Mouse (Mus musculus) central nervous system, embryonic 11.5 days (tissue): Measurements from ENCODE around the gene Tnfrsf21. TPM values are rescaled to one million over a fixed set of nuclear protein-coding genes. Genes with fewer than 3 reads are reported as not detected.

Experiments used
- polyA plus RNA-seq: library from polyadenylated mRNA; depleted of rRNA; stranded (reverse); fragments of >200 nt; gene quantifications from 2 replicates; pipeline ENCODE4 v1.2.3, GENCODE M21; 2012; rRNA removed

Gene Tnfrsf21
- polyA plus RNA-seq: 16.7 and 22.5 TPM in 2 replicates

DNA sequence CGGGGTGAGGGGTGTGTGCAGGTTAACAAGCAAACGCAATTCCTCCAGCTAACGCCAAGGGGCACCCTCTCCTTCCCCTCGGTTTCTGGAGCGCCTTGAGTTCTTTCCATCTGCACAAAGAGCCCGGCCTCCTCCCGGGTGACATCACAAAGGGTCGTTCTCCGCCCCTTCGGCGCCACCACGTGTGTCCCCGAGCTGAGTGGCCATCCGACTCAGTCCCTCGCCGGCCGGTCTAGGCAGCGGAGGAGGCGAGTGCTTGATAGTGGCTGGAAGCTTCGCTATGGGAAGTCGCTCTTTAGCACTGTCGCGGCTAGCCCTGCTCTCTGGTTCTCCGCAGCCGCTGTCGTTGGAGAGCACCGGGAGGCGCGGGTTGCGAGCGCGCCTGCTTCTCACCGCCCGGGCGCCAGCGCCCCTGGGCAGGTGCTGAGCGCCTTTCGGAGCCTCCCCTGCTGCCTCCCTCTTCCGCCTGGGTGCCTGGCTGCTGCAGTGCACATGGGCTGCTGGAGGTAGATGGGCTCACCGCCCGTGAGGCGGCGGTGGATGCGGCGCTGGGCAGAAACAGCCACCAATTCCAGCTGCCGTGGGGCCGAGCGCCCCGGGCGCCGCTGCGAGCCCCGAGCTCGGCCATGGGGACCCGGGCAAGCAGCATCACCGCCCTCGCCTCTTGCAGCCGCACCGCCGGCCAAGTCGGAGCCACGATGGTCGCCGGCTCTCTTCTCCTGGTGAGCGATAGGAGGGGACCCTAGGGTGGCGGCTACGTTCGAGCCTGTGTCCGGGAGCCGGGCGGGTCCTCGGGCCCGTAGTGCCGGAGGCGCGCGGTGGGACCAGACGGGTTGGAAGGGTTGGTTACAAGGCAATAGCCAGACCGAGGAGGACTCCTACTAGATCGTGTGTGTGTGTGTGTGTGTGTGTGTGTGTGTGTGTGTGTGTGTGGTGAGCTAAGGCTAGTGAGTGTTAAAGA is at the start of gene Tnfrsf21:
Tnfrsf21 (plus strand) TSS at position 185 of the 961 bp plus-strand sequence.

Other genes starting within 250 kb of the Tnfrsf21 start
- gene Cd2ap, start 139.9 kb upstream of the Tnfrsf21 start, polyA plus RNA-seq: 14.4 and 21.8 TPM in 2 replicates